Mouse (Mus musculus): ENCODE results near the gene Epha6.
"Not testable (repeated sequence)": the region's sequence is repeated elsewhere in the genome, so short reads cannot be mapped to it uniquely, and the experiment has no call there.

Epha6 gene

GRCm38 (mm10) chr16:59880073-59880472 lies 725.3 kb downstream of the Epha6 start:
- DNase-seq, result no peak

GRCm38 (mm10) chr16:59871792-59872191 lies 733.5 kb downstream of the Epha6 start:
- DNase-seq, result no peak

GRCm38 (mm10) chr16:59854160-59854717 lies 751.1 kb downstream of the Epha6 start:
- DNase-seq, result no peak

GRCm38 (mm10) chr16:59852689-59853088 lies 752.6 kb downstream of the Epha6 start:
- DNase-seq, result no peak

- DNase-seq, result no peak
Observed at GRCm38 (mm10) chr16:59846574-59846973, 758.8 kb downstream of the Epha6 start.

GRCm38 (mm10) chr16:59836778-59837177 lies 768.6 kb downstream of the Epha6 start:
- DNase-seq, result no peak

GRCm38 (mm10) chr16:59836304-59836703 lies 769.0 kb downstream of the Epha6 start:
- DNase-seq, result no peak

- no peak for DNase-seq
Observed at GRCm38 (mm10) chr16:59832468-59832867, 772.9 kb downstream of the Epha6 start.

- DNase-seq, result no peak
Observed at GRCm38 (mm10) chr16:59829655-59830054, 775.7 kb downstream of the Epha6 start.

- not testable (repeated sequence) for DNase-seq
Observed at GRCm38 (mm10) chr16:59799790-59800189, 805.5 kb downstream of the Epha6 start.

- no peak for DNase-seq
Observed at GRCm38 (mm10) chr16:59772297-59772696, 833.0 kb downstream of the Epha6 start.

GRCm38 (mm10) chr16:59770421-59770820 lies 834.9 kb downstream of the Epha6 start:
- no peak for DNase-seq

- no peak for DNase-seq
Observed at GRCm38 (mm10) chr16:59769936-59770335, 835.4 kb downstream of the Epha6 start.

GRCm38 (mm10) chr16:59760875-59761274 lies 844.5 kb downstream of the Epha6 start:
- DNase-seq, result no peak

GRCm38 (mm10) chr16:59750905-59751304 lies 854.4 kb downstream of the Epha6 start:
- DNase-seq, result no peak

GRCm38 (mm10) chr16:59743669-59744068 lies 861.7 kb downstream of the Epha6 start:
- no peak for DNase-seq

GRCm38 (mm10) chr16:59715524-59715923 lies 889.8 kb downstream of the Epha6 start:
- DNase-seq, result no peak

GRCm38 (mm10) chr16:59693230-59693629 lies 912.1 kb downstream of the Epha6 start:
- no peak for DNase-seq

GRCm38 (mm10) chr16:59689120-59689519 lies 916.2 kb downstream of the Epha6 start:
- DNase-seq, result no peak

GRCm38 (mm10) chr16:59685135-59685534 lies 920.2 kb downstream of the Epha6 start:
- DNase-seq, result no peak

GRCm38 (mm10) chr16:59683434-59683833 lies 921.9 kb downstream of the Epha6 start:
- DNase-seq, result peak; percentile 50 to 56

GRCm38 (mm10) chr16:59682216-59682891 lies 923.0 kb downstream of the Epha6 start:
- no peak for DNase-seq

GRCm38 (mm10) chr16:59666938-59667337 lies 938.4 kb downstream of the Epha6 start:
- DNase-seq, result no peak

GRCm38 (mm10) chr16:59643766-59644165 lies 961.6 kb downstream of the Epha6 start:
- no peak for DNase-seq

GRCm38 (mm10) chr16:59639985-59640384 lies 965.3 kb downstream of the Epha6 start:
- DNase-seq, result no peak

Measured in B cell, adult 2 months (primary cell).